Mouse (Mus musculus) gastrocnemius, postnatal 36 days (tissue): ENCODE results near the gene Rpp14. TPM values are rescaled to one million over a fixed set of nuclear protein-coding genes. Genes with fewer than 3 reads are reported as not detected.
"Not testable (repeated sequence)": the region's sequence is repeated elsewhere in the genome, so short reads cannot be mapped to it uniquely, and the experiment has no call there.

ENCODE experiments used
- DNase-seq, 2 experiments: peaks; one replicate each; pipeline ENCODE4 v3.0.0; 2022
- intact Hi-C: fragments of 180-260 bp; cut with DNase I; formaldehyde crosslinking; loops from one replicate; pipeline ENCODE4 v1.15.1; 2025
- total RNA-seq, 2 experiments: library from RNA; stranded (reverse); gene quantifications; 2 replicates each; pipeline ENCODE4 v1.2.3; 2021

Gene Rpp14
- total RNA-seq, 2 experiments from 2014 or later: 24.5 to 28.4 TPM

GRCm38 (mm10) chr14:8108976-8109375 lies 28.8 kb downstream of the Rpp14 start:
- intact Hi-C loops: no loop called here
- DNase-seq: no peak

DNA sequence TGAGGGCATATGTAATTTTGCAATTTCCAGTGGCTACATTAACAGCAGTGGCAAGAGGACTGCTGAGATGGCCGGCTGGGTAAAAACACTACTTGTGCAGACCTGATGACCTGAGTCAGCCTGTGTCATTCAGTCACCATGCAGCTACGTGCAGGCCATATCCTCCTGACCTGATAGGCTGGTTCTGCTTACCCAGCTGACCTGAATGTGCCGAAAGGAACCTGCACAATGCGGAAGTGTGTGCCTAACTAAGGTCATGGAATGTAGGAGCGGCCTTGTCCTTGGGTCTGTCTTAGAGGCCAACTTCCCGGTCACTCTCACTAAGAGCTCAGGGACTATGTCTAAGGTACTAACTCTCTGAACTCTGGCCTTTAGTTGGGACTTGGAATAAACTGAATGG lies 31.4 kb downstream of the Rpp14 start:
- DNase-seq: no peak
- intact Hi-C loops: no loop called here

DNA sequence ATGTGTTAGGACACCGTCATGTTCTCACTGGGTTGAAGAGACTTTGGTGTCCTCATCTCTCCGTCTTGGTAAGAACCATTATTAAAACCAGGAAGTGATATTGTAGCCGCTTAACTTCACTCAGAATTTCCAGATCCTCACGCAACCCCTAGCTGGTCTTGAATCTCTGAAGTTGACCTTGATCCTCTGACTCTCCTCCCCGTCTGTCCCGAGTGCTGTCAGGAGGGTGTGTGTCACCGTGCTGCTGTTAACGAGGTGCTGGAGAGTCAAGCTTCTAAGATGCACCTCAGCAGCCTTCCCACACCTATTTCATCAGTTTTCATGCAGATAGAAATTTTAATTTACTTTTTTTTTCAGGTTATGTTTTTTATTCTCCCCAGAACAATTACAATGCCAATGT lies 31.9 kb downstream of the Rpp14 start:
- intact Hi-C loops: no loop called here
- DNase-seq: no peak

GRCm38 (mm10) chr14:8113616-8114015 lies 33.4 kb downstream of the Rpp14 start:
- intact Hi-C loops: no loop called here
- DNase-seq: no peak

GRCm38 (mm10) chr14:8114306-8114705 lies 34.1 kb downstream of the Rpp14 start:
- no peak for DNase-seq
- intact Hi-C loops: no loop called here

- DNase-seq: no peak
- intact Hi-C loops: no loop called here
These were observed 34.6 kb downstream of the Rpp14 start for GRCm38 (mm10) chr14:8114756-8115155.

DNA sequence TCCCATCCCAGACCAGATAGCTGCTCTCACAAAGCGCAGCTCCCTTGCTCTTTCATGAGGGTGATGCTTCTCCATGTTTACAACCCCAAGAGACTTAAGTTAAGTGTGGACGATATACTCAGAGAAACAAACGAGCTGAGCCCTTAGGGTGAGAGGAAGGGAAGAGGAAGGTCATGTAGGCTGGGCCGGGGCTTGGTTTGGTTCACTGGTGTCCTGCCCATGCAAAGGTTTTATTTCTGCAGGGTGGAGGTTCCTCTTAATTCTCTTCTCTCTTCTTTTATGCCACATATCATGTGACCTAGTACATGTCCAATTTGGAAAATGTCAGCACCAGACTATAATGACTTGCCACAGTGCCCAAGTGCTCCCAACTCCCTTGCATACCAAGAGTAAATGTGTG lies 35.6 kb downstream of the Rpp14 start:
- intact Hi-C loops: no loop called here
- DNase-seq: no peak

DNA sequence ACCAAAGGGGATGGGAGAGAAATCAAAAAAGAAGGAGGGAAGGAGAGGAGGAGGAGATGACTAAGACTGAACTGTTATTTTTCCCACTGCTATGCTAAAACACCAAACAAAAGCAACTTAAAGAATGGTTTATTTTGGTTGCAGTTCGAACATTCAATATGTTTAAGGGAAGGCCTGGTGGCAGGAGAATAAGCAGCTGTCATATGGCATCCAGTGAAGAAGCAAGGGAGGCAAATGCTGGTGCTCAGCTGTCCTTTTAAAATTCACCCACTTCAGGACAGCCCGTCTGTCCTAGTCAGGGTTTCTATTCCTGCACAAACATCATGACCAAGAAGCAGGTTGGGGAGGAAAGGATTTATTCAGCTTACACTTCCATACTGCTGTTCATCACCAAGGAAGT lies 37.2 kb downstream of the Rpp14 start:
- intact Hi-C loops: no loop called here
- no peak for DNase-seq

DNA sequence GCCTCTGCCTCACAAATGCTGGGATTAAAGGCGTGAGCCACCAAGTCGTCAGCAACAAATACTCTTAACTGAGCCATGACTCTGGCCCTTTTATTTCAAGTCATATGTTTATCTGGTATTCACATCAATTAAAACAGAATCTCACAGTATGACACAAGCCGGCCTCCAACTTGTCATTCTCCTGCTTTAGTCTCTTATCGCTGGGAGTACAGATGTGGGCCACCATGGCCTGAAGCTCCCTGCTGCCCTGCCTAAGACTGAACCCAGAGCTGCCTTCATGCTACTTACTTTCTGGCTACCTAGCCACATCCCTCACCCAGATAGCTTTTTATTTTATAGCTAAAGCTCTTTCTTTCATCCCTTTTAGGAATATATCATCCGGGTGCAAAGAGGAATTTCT lies 39.3 kb downstream of the Rpp14 start:
- no peak for DNase-seq
- intact Hi-C loops: no loop called here

DNA sequence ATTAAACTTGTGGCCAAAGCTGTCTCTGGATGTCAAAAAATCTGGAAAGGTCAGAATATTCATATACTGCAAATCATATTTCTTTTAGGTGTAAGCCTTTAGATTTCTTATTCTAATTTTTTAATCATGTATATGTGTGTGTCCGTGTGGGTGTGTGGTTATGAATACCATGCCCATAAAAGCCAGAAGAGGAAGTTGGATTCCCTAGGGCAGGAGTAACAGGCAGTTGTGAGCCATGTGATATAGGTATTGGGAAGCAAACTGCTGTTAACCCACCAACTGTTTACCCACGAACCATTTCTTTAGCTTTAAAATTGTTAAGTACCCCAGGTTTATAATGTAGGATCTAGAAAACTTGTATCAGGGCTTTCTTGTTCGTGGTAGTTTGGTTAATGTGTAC lies 39.7 kb downstream of the Rpp14 start:
- intact Hi-C loops: no loop called here
- no peak for DNase-seq

DNA sequence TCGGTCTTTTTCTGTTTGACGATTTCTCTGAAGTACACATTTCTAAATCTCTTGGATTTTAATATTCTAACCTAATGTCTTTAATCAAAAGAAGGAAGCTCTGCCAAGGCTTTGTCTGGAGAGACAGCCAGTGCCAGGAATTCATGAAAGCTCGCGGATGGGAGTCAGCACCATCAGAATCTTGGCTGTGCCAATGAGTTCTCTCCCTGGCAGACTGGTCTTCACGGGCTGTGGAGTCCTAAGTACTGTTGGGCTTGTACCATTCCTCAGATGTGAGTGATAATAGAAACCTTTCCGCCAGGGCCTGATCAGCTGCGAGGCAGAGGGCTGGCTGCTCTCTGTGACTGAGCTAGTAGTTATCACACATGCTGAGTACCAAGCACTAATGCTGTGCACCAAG lies 43.0 kb downstream of the Rpp14 start:
- intact Hi-C loops: no loop called here
- no peak for DNase-seq

GRCm38 (mm10) chr14:8123611-8124010 lies 43.4 kb downstream of the Rpp14 start:
- intact Hi-C loops: loop anchor here (1.0 kb wide), 1 partner anchor 30 kb away; no protein-coding TSS in a partner anchor
- not testable (repeated sequence) for DNase-seq

GRCm38 (mm10) chr14:8124046-8124881 lies 44.1 kb downstream of the Rpp14 start:
- DNase-seq: no peak
- intact Hi-C loops: loop anchor here (1.0 kb wide), 1 partner anchor 31 kb away; no protein-coding TSS in a partner anchor

DNA sequence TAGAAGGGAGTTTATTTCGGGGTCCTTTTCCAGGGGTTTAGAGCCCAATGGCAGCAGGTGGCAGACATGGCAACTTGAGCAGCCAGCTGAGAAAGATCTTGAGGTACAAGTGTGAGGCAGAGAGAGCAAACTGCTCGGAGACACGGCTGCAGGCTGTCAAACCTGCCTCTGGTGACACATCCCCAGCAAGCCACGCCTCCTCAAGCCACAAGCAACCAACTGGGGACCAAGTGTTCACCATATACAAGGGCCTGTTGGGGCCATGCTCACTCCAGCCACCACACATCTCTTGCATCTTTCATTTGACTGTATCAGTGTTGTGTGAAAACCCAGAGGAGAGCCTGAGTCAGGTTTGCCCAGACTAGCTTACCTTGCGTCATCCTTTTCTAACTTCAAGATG lies 47.8 kb downstream of the Rpp14 start:
- intact Hi-C loops: no loop called here
- DNase-seq: no peak

DNA sequence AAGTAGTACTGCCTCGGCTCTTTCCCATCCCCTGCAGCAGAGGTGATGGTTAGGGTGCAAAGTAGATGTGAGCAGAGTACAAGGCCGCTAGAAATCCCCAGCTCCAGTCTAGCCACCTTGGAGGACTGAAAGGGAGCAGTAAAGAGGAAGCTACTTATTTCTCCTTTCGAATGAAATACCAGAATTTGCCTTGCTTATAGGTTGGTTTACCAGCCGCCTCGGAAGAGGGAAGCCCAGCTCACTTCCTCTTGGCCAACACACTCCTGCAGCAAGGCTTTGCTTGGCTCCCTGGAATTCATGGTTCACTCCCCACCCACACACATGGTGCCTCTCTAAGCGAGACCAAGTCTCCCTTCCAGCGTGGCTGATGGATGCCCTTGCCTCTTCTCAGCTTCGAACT lies 52.6 kb downstream of the Rpp14 start:
- intact Hi-C loops: no loop called here
- no peak for DNase-seq

DNA sequence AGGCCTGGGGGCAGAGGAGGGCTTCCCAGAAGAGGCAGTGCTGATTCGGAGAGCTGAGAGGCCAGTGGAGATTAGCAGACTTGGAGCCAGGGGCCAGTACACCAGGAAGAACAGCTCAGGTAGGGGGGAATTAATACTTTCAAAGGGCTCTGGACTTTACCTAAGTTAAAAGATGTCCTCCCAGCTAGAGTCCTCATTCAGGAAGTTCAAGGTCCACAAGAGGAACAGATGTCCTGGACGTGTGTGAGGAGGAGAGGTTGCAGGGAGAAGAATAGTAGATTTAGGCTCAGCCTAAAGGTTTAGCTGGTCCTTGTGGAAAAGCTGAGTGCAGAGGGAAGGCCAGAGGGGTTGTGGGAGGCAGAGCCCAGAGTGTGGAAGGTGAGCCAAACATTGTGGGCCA lies 54.1 kb downstream of the Rpp14 start:
- no peak for DNase-seq
- intact Hi-C loops: no loop called here

DNA sequence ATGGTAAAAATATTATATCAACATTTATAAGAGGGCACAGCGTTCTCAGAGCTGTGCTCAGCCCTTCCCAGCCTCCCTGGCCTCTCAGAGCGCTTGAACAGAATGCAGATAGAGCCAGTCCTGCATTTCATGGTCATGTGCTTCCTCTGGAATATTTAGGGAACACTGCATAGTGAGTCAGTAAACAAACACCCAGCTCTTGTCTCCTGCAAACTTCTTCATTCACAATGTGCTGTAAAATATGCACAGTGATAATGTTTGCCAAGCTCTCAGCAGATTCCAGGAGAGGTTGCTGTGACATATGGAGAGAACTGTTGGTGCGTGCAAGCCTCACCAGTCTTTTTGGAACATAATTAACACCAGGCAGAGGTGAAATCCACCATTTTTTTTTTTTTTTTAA lies 55.0 kb downstream of the Rpp14 start:
- intact Hi-C loops: no loop called here
- DNase-seq: no peak

DNA sequence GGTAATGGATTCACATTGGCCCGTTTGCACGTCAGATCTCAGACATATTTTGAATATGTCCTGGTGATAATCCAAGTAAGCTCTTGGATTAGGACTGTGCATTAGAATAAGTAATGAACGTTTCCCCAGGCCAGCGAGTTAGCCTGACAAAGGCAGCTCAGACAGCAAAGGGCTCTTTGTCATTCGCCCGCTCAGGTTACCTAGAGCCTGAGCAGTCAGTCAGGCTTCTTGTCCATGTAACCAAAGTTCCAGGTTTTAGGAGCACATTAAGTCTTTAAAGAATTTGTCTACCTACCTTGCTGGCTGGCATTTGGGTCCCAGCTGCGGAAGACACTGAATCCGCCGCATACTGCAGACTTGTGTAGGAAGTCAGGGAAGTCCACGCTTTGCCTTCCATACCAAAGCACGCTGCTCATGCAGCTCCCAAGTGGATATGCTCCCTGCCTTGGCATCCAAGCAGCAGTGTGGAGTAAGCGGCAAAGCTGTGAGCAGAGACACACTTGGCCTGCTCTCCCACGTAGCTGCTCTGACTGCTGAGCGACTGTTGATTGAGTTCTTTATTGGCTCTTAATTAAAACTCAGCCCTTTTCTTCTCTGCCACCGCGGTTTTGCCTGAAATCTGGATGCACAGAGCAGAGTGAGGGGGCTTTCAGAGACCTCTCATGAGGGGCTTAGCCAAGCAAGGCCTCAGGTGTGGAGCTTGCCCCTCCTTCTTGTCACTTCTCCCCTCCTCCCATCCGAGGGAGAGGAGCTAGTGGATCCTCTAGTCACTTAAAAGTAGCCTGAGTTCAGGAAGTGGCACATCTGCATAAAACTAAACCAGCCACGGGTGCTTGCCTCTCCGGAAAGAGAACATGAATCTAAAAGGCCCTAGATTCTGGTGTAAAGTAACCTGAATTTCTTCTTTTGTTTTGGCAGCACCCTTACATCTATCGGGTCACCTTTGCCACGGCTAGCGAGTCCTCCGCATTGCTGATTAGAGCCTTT lies 59.9 kb downstream of the Rpp14 start:
- DNase-seq: no peak
- intact Hi-C loops: no loop called here

DNA sequence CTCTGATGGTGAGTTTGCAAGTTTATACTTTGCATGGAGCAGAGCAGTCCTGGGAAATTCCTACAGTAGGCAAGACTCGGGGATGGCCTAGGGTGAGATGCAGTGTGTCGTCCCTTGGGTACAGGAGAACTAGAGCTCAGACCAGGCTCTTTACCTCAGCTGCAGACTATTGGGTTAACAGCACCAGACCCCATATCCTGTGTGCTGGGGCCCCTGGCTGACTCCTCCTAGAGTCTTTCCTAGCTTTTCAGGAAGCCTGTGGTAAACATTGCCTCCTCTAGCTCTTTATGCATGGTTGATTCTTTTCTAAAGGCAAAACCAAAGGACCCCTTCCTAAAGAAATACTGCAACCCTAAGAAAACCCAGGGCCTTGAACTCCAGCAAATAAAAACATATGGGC lies 61.0 kb downstream of the Rpp14 start:
- no peak for DNase-seq
- intact Hi-C loops: no loop called here
